Mouse (Mus musculus): ENCODE results near the gene Nomo1.

- no peak for TF ChIP-seq CTCF (IDR thresholded peaks at IDR 0.05; ENCODE audit: control insufficient read depth, insufficient read depth, low read length)
- no peak for TF ChIP-seq POLR2A (IDR thresholded peaks at IDR 0.05; ENCODE audit: borderline replicate concordance, control insufficient read depth, low read depth, low read length)
Measured at GRCm38 (mm10) chr7:46125340-46125739, 91.8 kb downstream of the Nomo1 start.

Data from bone marrow, adult 2 months (tissue).